Mouse (Mus musculus) c-Kit-positive CD71-negative TER-119-negative erythroid progenitor cells, embryonic 14.5 days (primary cell): Measurements from ENCODE around the gene Mrgprb5.
"Not testable (repeated sequence)": the region's sequence is repeated elsewhere in the genome, so short reads cannot be mapped to it uniquely, and the experiment has no call there.

Experiments
- DNase-seq: peaks from one replicate; pipeline ENCODE4 v3.0.0-alpha.2; 2013; ENCODE audit warnings: low read depth

Gene Mrgprb5

DNA sequence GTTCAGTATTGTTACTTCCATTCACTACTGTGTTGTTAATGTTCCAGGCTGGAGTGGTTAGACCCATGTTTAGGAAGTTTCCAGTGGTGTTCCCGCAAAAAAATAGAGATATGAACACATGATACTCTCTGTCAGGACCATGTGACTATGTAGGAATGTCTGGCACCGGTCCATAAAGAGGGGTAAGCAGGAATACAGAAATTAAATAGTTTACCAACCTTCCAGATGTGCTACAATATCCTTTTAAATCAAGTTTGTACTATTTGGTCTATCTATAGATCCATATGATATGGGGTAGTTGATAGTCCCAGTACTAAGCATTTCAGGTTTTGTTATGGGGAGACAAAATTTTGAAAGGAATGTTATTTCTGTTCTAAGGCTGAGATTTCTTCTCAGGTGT, at the start of gene Mrgprb5:
Gene Mrgprb5 (minus strand): TSS at position 101 of the 400 bp plus-strand sequence.
- no peak for DNase-seq

DNA sequence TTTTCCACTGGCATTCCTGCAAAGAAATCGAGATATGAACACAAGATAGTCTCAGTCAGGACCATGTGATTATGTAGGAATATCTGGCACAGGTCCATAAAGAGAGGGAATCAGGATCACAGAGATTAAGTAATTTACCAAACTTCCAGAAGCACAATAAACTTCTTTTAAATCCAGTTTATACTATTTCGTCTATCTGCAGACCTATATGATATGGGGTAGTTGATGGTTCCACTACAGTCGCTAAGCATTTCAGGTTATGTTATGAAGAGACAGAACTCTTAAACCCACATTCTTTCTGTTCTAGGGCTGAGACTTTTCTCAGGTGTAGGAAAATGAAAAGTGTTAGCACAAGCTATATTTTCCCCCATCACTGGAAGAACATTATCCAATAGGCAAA, 30.4 kb upstream of the Mrgprb5 start, which contains the start of gene Mrgprb4:
Gene Mrgprb4 (minus strand): TSS at position 101 of the 400 bp plus-strand sequence.
- no peak for DNase-seq

DNA sequence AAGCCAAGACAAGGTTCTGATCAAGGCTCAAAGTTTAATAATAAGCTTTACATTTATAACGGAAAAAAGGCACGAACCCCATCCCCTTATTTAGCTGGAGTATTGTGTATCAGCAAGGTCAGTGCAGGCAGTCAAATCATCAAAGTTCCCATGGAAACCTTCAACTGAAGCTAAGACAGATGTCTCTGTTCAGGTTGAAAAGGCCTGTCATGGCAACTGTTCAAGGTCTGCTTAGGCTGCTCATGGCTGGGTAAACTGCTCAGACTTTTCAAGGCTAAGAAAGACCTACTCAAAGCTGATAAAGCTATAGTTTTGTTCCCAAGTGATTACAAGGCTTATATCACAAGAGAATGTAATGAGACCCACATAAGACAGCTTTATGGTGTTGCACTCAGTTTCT, 1.3 kb downstream of the Mrgprb5 start:
- no peak for DNase-seq

DNA sequence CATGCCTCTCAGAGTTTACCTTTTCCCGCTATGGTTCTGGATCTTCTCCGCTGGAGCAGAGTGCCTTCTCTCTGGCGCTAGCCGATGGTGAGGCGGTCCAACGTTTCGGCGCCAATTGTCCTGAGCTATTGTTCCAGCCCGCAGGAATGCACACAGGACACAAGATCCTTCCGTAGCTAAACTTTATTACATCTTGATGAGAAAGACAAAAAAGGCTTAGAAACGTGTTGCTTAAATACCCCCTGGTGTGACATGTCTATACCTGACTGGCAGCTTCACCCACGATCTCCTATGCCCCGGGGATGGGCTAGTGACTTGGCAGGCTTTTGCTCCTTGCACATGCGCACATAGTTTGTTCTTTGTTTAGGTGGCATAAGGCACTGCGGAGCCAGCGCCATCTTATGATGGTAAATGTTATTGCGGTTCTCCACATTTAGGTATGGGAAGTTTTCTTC, 30.5 kb downstream of the Mrgprb5 start:
- no peak for DNase-seq

DNA sequence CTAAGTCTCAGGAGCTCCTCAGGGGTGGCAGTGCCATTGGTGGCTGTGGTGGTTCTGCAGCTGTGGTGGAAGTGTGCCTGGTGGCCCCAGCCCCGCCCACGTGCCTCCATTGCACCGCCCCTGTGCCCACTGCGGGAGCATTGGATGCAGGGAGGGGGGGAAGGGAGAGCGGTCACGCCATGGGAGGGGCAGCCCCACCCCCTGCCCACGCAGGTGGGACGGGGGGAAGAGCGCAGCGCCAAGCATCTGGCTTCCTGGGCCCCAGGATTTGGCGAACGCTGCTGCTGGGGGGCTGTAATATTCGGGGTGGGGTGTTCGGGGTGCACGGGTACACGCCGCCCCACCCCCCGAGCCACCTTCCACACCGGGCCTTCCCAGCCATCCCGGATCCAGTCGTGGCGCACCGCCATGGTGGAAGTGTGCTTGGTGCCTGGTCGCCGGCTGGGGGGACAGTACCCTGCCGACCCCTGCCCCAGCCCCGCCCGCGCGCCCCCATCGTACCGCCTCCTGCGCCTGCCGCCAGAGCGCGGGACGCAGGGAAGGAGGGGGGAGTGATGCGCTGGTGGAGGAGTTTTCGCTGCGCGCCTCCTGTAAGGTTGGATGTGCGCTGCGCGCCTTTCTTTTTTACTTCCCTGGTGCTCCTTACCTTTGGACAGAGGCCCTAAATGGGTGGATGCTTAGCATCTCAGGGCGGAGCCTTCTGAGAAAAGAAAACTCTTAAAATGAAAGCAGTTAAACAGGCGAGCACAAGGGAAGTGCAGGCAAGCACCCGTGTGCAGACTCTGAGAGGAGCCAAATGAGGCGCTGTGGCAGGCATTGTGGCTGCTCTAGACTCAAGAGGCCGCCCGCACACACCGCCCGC, 31.4 kb downstream of the Mrgprb5 start:
- DNase-seq, result peak; percentile 8

DNA sequence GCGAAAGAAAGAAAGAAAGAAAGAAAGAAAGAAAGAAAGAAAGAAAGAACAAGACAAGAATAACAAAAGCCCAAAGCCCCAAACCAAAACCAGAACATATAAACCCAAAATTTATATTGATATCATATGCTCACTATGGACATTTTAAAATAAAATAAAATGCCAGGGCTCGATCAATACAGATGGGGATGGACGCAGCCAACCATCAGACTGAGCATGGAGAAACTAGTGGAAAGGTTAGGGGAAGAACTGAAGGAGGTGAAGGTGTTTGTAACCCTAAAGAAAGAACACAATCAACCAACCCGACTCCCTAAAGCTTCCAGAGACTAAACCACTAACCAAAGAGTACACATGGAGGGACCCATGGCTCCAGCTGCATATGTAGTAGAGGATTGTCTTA, 36.1 kb downstream of the Mrgprb5 start:
- no peak for DNase-seq

DNA sequence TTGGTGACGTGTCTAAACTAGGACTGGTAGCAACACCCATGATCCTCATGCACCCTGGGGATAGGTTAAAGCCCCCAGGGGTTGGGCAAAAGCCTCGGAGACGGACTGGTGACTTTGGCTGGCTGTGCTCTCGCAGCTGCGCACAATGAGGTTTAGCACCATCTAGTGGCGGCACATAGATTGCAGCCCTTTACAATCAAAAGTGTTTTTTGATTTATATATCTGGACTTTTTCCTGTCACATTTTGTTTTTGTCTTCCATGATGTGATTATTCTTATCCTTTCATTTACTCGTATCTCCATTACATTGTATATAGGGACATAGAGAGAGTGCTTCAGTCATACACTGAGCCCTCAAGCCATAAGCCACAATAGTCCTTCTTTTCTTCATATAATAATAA, 36.6 kb downstream of the Mrgprb5 start:
- not testable (repeated sequence) for DNase-seq

DNA sequence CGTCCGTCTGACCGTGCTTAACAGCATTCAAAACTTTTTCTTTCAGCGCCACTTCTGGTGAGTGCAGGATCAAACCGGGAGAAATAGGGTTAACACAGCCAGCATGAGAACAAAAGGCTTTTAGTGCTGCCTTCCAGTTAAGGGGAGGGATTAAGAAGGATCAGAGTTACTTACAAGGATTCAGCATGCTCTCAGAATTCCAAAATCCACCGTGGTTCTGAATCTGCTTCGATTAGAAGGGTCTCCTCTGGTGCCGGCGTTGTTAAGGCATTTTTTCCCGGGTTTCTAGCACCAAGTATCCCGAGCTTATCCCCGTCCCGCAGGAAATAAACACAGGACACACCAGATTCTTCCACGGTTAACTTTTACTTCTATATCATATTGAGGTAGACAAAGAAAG, 37.0 kb downstream of the Mrgprb5 start:
- not testable (repeated sequence) for DNase-seq

DNA sequence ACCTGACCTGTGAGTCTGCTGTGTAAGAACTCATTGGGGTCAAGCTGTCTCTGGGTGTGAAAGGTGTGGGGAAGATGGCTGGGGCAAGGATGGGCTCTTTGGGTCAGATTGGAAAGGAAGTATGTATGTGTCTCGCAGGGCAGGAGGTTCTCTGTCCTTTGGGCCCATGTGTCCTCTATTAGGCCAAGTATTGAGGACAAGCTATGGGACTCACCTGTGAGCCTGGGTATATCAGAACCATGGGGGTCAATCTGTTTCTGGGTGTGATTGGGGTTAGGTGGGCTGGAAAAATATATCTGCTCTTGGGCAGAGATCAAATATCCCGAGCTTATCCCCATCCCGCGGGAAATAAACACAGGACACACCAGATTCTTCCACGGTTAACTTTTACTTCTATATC, 45.0 kb downstream of the Mrgprb5 start:
- no peak for DNase-seq
